Mouse (Mus musculus) liver, postnatal 0 days (tissue): ENCODE measurements around the gene B430306N03Rik.
"Not testable (repeated sequence)": the region's sequence is repeated elsewhere in the genome, so short reads cannot be mapped to it uniquely, and the experiment has no call there.

ENCODE experiments used
- CTCF ChIP-seq: sonication (generic); IDR thresholded peaks from 2 replicates; pipeline ENCODE4 v1.5.1; 2016; ENCODE audit warnings: antibody characterized with exemption, low read depth
- EP300 ChIP-seq: IDR thresholded peaks from 2 replicates; pipeline ENCODE4 v1.6.1; 2016; ENCODE audit warnings: antibody characterized with exemption, low read depth, mild to moderate bottlenecking

- not testable (repeated sequence) for TF ChIP-seq CTCF, EP300
These were observed 37.0 kb downstream of the B430306N03Rik start for GRCm38 (mm10) chr17:48352976-48353375.
